Mouse (Mus musculus): Measurements from ENCODE around the gene Tcl1b3.
"Not testable (repeated sequence)": the region's sequence is repeated elsewhere in the genome, so short reads cannot be mapped to it uniquely, and the experiment has no call there.

Gene Tcl1b3

DNA sequence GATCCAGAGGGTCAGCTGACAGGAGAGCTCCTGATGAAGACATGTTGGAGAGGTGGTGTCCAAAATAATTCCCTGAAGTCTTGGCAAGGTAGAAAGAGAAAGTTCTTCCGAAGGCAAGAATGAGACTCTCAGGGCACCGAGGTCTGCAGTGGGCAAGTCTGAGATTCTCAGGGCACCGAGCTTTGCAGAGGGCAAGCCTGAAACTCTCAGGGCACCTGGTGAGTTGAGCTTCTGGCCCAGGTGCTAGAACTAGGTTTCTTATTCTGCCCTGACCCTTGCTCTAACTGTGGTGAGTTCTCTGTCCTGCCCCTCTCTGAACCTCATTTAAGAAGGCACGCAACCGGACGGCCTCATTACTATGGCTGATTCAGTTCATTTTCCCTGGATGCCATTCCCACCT is at the start of gene Tcl1b3:
Gene Tcl1b3, plus strand, starts transcription at position 301 of the 400 bp plus-strand sequence.
- not testable (repeated sequence) for DNase-seq

DNA sequence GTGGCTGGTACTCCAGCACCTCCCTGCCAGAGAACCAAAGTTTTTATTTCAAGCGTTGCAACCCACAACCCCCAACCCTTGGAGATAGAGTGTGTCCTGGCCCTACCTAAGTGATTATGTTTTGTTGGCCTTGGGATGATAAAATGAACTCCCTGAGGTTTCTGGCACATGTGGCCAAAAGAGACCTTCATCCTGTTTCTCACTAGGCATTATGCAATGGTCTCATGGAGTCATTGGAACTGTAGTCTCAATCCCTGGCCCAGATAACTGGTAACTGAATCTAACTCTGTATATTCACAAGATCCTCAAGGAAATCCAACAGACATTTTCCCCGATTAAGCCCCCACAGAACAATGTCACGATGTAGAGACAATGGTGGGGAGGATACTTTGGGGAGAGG is 47.7 kb upstream of the Tcl1b3 start:
- DNase-seq, result no peak

DNA sequence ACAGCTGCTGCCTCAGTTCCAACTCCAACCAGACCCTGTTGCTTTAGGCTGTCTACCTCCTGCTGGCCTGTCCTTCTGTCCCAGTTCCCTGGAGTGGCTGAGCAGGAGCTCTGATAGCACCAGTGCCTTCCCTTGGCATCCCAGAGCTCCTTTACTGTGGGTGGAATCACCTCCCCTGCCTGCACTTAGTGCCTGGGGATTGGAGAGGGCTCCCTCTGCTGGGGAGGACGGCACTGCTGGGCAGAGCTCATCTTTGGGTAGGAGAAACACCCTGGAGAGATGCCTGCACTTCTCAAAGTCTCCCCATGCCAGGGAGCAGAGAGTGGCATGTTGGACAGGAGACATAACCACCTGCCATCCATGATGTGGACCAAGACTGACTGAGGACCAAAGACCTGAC is 45.9 kb upstream of the Tcl1b3 start:
- DNase-seq, result not testable (repeated sequence)

DNA sequence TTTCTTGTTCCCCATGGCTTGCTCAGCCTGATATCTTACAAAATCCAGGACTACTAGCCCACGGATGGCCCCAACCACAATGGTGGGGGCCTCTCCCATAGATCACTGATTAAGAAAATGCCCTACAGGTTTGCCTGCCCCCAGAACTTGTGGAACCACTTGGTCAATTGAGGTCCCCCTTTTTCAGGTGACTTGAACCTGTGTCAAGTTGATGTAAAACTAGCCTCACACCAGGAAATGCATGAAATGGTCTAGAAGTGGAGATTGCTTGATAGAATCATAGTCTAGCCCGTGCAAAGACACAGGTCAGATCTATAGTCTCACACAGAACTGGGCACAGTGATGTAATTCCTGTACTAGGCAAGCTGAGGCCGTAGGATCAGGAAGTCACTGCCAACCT is 45.1 kb upstream of the Tcl1b3 start, which contains the start of gene Tcl1b2:
Gene Tcl1b2, plus strand, starts transcription at position 301 of the 400 bp plus-strand sequence.
- DNase-seq, result no peak

DNA sequence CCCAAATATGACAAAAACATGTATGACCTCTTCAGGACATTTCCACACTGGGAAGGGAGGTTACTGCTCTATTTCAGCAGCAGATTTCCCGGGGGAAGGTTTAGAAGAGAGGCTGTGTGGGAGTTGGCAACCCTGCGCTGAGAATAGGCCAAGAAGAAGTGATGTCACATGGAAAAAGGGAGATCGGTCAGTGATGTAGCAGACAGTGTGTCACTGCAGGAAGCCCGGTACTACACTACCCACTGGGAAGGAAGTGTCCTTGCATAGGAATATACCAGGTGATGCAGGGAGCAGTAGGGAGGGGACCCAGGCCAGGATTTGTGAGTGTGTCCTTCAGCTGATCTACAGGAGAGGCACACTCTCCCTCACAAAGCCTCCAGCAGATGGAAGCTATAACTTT is 35.6 kb upstream of the Tcl1b3 start:
- DNase-seq, result not testable (repeated sequence)

DNA sequence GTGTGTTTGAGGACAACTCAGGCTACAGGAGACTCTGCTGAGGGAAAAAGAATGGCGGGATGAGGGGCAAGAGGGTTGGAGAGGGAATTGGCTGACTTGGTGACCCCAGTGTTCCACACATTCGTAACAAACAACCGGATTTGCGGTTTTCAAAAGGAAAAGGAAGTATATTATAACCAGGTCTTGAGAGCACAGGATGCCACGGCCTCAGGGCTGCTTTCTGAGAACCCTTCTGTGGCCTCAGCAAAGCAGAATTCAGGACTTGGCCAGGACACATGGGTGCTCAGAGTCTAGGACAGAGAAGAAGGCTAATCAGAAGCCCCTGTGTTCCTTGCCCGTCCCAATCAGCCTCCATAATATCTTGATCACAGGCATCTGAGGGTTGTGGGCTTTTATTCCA is 32.0 kb upstream of the Tcl1b3 start:
- no peak for DNase-seq

DNA sequence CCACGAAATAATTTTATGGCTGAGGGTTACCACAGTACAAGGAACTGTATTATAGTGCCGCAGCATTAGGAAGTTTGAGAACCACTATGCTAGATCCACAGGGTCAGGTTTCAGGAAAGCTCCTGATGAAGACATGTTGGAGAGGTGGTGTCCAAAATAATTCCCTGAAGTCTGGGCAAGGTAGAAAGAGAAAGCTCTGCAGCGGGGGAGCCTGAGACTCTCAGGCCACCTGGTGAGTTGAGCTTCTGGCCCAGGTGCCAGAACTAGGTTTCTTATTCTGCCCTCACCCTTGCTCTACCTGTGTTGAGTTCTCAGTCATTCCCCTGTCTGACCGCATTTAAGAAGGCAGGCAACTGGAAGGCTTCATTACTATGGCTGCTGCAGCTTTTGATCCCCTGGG is 31.5 kb upstream of the Tcl1b3 start, which contains the start of gene Tcl1b1:
Gene Tcl1b1, plus strand, starts transcription at position 301 of the 400 bp plus-strand sequence.
- DNase-seq, result no peak

DNA sequence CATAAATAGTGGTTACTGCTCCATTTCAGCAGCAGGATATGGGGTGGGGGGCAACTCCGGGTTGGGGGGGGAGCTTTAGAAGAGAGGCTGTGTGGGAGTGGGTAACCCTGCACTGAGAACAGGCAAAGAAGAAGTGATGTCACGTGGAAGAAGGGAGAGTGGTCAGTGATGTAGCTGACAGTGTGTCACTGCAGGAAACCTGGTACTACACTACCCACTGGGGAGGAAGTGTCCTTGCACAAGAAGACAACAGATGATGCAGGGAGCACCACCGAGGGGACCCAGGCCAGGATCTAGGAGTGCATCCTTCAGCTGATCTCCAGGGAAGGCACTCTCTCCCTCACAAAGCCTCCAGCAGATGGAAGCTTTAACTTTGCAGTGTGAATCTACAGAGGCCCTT is 24.1 kb upstream of the Tcl1b3 start:
- no peak for DNase-seq

DNA sequence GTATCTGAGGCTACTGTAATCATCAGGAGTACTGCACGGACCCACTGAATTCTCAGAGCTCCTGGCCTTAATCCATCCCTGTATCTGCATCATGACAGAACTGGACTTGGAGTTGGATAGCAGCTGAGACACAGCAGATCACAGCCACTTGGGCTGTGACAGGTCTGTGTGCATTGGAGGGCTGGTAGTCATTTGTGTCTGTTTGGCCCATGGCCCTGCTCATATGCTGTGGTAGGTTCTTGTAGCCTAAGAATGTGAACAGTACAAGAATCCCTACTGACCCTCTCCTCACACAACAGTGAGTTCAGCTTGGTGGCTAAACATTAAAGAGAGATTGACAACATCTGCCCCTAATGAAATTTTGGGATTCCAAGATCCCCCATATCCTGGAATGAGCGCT is 17.5 kb upstream of the Tcl1b3 start:
- DNase-seq, result no peak

DNA sequence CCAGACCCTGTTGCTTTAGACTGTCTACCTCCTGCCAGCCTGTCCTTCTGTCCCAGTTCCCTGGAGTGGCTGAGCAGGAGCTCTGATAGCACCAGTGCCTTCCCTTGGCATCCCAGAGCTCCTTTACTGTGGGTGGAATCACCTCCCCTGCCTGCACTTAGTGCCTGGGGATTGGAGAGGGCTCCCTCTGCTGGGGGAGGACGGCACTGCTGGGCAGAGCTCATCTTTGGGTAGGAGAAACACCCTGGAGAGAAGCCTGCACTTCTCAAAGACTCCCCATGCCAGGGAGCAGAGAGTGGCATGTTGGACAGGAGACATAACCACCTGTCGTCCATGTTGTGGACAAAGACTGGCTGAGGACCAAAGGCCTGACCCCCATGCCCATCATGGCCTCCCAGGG is 16.5 kb upstream of the Tcl1b3 start:
- DNase-seq, result peak; percentile 39 to 65

DNA sequence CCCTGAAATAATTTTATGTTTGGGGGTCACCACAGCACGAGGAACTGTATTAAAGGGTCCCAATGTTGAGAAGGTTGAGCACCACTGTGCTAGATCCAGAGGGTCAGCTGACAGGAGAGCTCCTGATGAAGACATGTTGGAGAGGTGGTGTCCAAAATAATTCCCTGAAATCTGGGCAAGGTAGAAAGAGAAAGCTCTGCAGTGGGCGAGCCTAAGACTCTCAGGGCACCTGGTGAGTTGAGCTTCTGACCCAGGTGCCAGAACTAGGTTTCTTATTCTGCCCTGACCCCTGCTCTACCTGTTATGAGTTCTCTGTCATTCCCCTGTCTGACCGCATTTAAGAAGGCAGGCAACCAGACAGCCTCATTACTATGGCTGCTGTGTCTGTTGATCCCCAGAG is 14.8 kb upstream of the Tcl1b3 start, which contains the start of gene Tcl1b5:
Gene Tcl1b5, plus strand, starts transcription at position 301 of the 400 bp plus-strand sequence.
- not testable (repeated sequence) for DNase-seq

DNA sequence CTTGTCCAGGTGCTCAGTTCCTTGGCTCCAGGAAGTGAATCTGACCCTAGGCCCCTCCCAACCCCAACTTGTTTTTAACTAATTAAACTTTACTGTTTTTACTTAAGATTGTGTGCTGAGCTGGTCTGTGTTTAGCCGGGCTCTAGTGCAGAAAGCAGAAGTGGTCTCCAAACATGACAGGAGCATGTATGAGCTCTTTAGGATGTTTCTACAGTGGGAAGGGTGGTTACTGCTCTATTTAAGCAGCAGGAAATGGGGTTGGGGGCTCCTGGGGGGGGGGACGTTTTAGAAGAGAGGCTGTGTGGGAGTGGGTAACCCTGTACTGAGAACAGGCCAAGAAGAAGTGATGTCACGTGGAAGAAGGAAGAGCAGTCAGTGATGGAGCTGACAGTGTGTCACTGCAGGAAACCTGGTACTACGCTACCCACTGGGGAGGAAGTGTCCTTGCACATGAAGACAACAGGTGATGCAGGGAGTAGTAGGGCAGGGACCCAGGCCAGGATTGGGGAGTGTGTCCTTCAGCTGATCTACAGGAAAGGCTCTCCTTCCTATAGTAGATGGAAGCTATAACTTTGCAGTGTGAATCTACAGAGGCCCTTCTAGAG is 9.7 kb upstream of the Tcl1b3 start:
- DNase-seq, result not testable (repeated sequence)

DNA sequence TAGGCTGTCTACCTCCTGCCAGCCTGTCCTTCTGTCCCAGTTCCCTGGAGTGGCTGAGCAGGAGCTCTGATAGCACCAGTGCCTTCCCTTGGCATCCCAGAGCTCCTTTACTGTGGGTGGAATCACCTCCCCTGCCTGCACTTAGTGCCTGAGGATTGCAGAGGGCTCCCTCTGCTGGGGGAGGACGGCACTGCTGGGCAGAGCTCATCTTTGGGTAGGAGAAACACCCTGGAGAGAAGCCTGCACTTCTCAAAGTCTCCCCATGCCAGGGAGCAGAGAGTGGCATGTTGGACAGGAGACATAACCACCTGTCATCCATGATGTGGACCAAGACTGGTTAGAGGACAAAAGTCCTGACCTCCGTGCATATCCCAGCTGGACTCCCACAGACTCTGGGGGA is 1.9 kb upstream of the Tcl1b3 start:
- peak in 1 of 2 experiments; percentile 13 for DNase-seq

DNA sequence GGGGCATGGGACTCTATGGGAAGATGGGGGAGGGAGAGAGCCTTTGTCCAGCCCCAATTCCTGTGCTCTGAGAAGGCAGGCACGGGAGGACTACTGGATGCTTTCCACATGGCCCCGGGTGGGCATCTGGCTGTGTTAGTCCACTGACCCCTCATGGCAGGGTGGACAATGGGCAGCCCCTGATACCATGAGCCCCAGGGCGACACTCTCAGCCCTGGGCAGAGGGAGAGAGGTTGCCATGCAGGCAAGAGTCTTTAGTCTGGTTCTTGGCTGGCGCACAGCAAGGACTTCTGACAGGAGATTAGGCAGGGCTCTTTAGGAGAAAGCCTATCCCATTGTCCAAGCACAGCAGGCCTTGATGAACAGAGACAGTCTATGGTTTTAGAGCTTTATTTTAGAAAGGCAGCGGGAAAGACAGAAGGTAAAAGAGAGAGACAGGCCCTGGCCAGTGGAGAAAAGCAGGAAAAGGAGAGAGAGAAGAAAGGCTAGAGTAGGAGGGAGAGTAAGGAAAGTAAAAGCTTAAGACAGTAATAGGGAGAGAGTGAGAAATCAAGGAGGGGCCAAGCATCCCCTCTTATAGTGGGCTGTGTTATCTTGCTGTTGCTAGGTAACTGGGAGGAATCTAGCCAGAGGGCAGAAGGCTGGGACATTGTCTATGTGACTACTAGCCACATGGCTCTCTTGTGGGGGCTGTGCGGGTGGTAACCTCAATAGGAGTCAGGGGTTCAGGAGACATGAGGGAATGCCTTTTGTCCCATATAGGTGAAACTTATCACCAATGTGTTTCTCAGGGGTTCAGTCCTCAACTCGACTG is 9.0 kb downstream of the Tcl1b3 start:
- DNase-seq, result not testable (repeated sequence)

DNA sequence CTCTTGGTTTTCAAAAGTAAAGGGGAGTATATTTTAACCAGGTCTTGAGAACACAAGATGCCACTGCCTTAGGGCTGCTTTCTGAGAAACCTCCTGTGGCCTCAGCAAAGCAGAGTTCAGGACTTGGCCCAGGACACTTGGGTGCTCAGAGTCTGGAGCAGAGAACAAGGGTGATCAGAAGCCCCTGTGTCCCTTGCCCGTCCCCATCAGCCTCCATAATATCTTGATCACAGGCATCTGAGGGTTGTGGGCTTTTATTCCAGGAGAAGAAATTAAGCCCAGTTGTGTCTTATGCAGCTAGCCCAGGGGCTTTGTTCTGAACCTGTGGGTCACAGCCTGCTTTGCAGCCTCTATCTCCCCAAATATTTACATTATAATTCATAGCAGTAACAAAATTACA is 10.8 kb downstream of the Tcl1b3 start, which contains the start of gene Tcl1b4:
Gene Tcl1b4, plus strand, starts transcription at position 301 of the 400 bp plus-strand sequence.
- not testable (repeated sequence) for DNase-seq

DNA sequence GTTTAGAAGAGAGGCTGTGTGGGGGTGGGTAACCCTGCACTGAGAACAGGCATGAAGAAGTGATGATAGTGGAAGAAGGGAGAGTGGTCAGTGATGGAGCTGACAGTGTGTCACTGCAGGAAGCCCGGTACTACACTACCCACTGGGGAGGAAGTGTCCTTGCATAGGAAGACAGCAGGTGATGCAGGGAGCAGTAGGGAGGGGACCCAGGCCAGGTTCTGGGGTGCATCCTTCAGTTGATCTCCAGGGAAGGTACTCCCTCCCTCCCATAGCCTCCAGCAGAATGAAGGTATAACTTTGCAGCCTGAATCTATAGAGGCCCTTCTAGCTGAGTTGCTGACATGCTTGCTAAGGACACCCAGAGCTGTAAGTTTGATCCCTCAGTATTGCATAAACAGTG is 16.2 kb downstream of the Tcl1b3 start:
- no peak for DNase-seq

DNA sequence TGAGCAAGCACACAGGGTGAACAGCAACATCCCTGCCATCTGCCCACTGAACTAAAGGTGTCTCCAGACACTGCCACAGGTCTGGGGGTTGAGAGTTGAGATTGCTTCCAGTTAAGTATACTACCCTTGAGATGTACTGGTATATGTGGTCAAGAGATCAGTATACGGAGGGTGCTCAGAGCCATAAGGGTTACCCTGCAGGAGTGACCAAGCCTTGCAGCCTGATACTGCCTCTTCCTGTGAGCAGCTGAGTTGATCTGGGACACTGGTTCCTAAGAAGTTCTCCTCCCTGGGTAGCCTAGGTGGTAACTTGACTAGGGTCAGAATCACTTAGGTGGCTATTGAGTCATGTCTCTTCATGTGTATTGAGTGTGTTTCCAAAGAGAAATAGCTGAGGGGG is 17.6 kb downstream of the Tcl1b3 start:
- no peak for DNase-seq

DNA sequence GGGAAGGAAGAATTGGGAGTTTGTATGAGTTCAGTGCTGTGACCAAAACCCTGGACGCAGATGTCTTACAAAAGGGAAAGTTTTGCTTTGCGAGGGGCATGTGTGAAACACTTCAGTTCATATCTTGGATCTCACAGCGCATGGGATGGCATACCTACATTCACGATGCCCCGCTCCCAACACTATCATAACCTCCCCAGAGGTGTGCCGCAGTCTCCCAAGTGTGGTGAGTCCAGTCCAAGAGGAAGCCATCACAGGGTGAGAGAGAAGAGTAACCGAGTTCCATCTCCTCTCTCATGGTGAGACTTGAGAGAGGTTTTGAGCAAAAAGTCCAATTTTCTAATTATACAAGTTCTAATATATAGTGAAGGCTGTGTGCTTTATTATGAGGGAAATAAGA is 18.4 kb downstream of the Tcl1b3 start:
- no peak for DNase-seq

DNA sequence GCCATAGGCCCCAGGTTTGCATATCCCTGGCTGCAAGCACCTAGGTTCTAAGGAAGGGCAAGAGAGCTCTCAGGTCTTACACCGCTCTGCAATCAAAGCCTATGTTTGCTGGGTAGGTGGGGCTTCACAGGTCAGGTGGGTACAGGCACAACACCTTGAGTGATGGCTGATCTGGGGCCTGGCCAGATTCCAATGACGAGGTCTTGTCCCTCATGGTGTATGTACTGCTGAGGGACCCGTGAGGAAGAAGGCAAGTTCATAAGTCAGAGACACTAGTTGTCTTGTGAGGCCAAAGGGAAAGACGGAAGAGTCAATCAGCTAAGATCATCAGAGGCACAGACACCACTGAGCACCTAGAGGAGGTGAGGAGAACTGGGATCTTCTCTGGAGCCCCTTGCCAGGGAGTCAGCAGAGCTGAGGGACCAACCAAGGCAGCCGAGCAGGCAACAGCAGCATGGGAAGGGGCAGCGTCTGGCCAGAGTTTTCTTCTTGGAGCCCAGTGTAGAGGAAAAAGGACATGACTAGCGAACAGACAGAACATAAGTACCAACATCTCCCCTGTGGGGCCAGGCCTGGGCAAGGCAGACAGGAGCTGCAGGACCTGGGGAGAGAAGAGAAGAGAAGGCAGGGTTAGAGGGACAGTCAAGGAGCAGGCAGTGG is 26.4 kb downstream of the Tcl1b3 start:
- DNase-seq, result no peak

DNA sequence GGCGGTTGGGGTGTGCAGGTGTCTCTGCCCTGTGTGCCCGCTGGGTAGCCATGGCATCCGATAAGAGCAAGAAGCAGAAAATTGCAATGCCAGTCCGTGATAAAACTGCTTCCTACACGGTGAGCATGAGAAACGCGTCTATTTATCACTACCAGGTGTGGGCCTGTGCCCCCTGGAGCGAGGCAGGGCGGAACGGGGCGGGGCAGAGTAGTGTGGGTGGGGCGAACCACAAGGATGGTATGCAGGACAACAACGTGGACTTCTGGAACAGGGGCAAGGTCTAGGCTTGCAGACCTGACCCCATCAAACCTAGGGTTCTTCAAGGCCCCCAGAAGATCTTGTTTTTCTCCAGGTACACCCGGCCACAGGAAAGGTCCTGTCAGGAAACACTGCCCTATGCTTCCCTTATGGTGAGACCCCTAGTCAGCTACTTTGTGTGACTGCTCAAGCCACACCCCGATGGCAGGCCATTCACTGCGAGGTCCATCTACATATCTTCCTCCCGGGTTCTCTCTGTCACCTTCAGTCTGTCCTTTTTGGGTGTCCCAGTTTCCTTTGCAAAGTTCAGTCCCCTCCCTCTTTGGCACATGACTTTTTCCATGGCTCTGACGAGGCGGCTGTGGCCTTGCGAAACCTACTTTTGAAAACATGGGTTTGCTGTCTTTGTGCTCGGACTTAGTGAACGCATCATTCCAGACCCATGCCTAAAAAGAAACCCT is 31.9 kb downstream of the Tcl1b3 start, which contains the start of gene Tcl1:
Gene Tcl1, minus strand, starts transcription at position 193 of the 719 bp plus-strand sequence.
- DNase-seq, result no peak

DNA sequence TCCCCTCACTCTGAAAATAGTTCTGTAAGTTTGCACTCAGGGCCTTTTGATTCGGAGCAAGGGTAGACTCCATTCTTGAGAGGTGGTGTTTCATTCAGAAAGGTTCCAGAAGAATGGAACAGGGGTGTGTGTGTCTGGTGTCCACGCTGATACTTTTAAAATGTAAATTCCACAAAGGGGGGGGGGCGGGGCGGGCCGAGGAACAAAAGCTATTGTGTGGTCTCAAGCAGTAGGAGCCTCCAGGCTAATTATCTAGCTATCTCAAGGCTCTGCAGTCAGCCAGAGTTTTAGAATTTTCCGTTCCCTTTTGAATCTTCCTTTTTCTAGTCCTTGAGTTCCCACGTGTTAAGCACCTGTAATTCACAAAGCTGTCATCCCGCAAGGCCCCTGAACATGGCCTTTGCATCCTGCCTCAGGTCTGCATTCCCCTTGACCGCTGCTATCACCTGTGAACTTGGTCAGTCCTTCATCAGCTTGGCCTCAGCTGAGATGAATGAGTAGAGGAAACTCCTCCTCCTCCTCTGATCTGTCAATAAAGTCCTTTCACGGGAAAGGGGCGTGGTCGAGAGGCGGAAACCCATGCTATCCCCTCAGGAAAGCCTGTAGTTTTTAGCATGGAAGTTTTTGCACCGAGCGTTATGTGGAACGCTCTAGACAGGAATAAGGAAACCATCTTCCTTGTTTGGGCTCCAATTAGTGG is 33.9 kb downstream of the Tcl1b3 start:
- DNase-seq, result no peak

DNA sequence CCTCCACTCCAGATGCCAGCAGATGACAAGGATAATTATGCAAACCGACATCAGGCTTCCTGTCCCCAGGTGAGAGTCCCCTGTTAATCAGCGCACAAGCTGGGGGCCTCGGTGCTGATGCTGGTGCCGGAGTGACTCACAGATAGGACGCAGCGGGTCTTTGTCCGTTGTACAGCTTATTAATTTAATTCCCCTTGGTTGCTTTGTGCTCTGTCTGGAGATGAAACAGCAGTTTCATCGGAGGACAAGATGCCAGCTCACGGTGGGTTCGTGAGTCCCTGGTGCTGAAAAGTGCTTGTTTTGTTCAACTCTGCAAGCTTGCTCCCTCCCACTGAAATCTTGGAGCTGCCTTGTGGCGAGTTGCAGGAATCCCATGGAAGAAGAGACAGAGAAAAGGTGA is 43.5 kb downstream of the Tcl1b3 start:
- no peak for DNase-seq
